Mouse (Mus musculus): ENCODE results near the gene Ankrd34a.

GRCm38 (mm10) chr3:96548824-96549223 is 47.6 kb upstream of the Ankrd34a start:
- TF ChIP-seq CTCF (IDR thresholded peaks at IDR 0.05; ENCODE audit: low read depth) (no peak), EP300 (optimal IDR thresholded peaks at IDR 0.05) (no peak)

Data from stomach, postnatal 0 days (tissue).